Mouse (Mus musculus): Measurements from ENCODE around the gene Pik3r4.
"Not testable (repeated sequence)": the region's sequence is repeated elsewhere in the genome, so short reads cannot be mapped to it uniquely, and the experiment has no call there.

- not testable (repeated sequence) for TF ChIP-seq GATA1, TAL1 (IDR thresholded peaks at IDR 0.05; ENCODE audit: low read length)
Observed at GRCm38 (mm10) chr9:105617274-105617673, 25.5 kb upstream of the Pik3r4 start.

Data from erythroblast, embryonic 14.5 days (primary cell).